Mouse (Mus musculus) liver, adult 10 weeks (tissue): ENCODE data around the gene Vmn1r71. TPM values are rescaled to one million over a fixed set of nuclear protein-coding genes. Genes with fewer than 3 reads are reported as not detected.

Source experiments
- polyA plus RNA-seq: library from polyadenylated mRNA; stranded (reverse); fragments of 350-450 nt; fragmentation: Illumina TruSeq; extraction: RNeasy Lipid Tissue Mini Kit (QIAGEN cat#74804); gene quantifications from one replicate; pipeline ENCODE4 v1.2.3, GENCODE M21; 2014; ENCODE audit warnings: low read depth, low replicate concordance

The Vmn1r71 gene
- polyA plus RNA-seq = not detected

GRCm38 (mm10) chr7:10754264-10754663 lies at the start of gene Vmn1r71:
Gene Vmn1r71, minus strand, starts transcription at chr7:10754364.

Other genes with a start within 250 kb of the Vmn1r71 start
- not detected for gene Vmn1r68, start 195.9 kb downstream of the Vmn1r71 start, polyA plus RNA-seq
- not detected for gene Vmn1r69, start 140.7 kb downstream of the Vmn1r71 start, polyA plus RNA-seq
- not detected for gene Vmn1r70, start 122.8 kb downstream of the Vmn1r71 start, polyA plus RNA-seq
- gene Nlrp4b, start 66.6 kb downstream of the Vmn1r71 start, polyA plus RNA-seq = not detected
- not detected for gene Zscan4b, start 150.7 kb upstream of the Vmn1r71 start, polyA plus RNA-seq